In genomic region chr1:62725032-62725678, GRCm38 (mm10) we compare ENCODE assay signal across 11 mouse cellular contexts. TPM values are rescaled to one million over a fixed set of nuclear protein-coding genes. Genes with fewer than 3 reads are reported as not detected.
DNase-seq lines count a peak whose midpoint lies in the region; ATAC-seq and TF ChIP-seq lines count a peak whose summit lies in the region.
"Had no signal": no experiment of that assay in that cellular context is flagged by ENCODE, and none has a peak within 500 bp of the region (broad histone marks: within the 10 kb centered on the region; RNA-seq: fewer than 3 reads in every experiment).

No protein-coding gene starts in this region.

- WGBS in limb, embryonic 12.5 days = 78% methylated on average over 10 of the region's 10 CpGs
- WGBS in limb, embryonic 10.5 days = 86% methylated on average over 10 of the region's 10 CpGs
- 65% methylated on average over 10 of the region's 10 CpGs for WGBS in small intestine, adult 2 months

- H3K4me2 ChIP-seq in limb, embryonic 12.5 days = no peak overlapping the region

- intact Hi-C loops in gastrocnemius, adult 2 months (cut with DNase I) = no loop called here
- intact Hi-C loops in gastrocnemius, postnatal 14 days (cut with DNase I; ENCODE audit: low total_unique reads) = no loop called here
- intact Hi-C loops in left cerebral cortex, postnatal 25 days (cut with DNase I) = no loop called here

- H3K4me3 ChIP-seq in gastrocnemius, adult 2 months = peak overlapping the region; percentile 55
- no peak overlapping the region for H3K4me3 ChIP-seq in limb, embryonic 12.5 days (replicated peaks)
- no peak overlapping the region for H3K4me3 ChIP-seq in limb, embryonic 10.5 days
- H3K4me3 ChIP-seq in small intestine, adult 2 months (ENCODE audit: low read depth, low read length) = no peak overlapping the region

- H3K27ac ChIP-seq in gastrocnemius, adult 2 months = peak overlapping the region; percentile 83
- 0 out of 2 replicates have a peak overlapping the region, but pooled peaks have one; percentile 0 for H3K27ac ChIP-seq in limb, embryonic 12.5 days
- no peak overlapping the region for H3K27ac ChIP-seq in limb, embryonic 10.5 days
- peak overlapping the region; percentile 33; the same call in 1 of the 2 replicates for H3K27ac ChIP-seq in small intestine, adult 2 months (ENCODE audit: insufficient read depth, low read depth, low read length)
- H3K27ac ChIP-seq: liver, embryonic 14.5 days had no signal

- peaks cover 66% of the 10 kb centered on the region for H3K36me3 ChIP-seq in limb, embryonic 12.5 days
- H3K36me3 ChIP-seq in limb, embryonic 10.5 days = peaks cover 71% of the 10 kb centered on the region
- no peaks in the 10 kb centered on the region for H3K36me3 ChIP-seq in small intestine, adult 2 months (ENCODE audit: control insufficient read depth, insufficient read depth, low read length)

- peaks cover 24% of the 10 kb centered on the region for H3K4me1 ChIP-seq in limb, embryonic 12.5 days (replicated peaks)
- H3K4me1 ChIP-seq in limb, embryonic 10.5 days = peaks cover 53% of the 10 kb centered on the region
- H3K4me1 ChIP-seq in small intestine, adult 2 months (ENCODE audit: control insufficient read depth, insufficient read depth, insufficient read length, low read length) = peaks cover 6% of the 10 kb centered on the region; the same call in 1 of the 2 replicates

- DNase-seq in gastrocnemius, adult 2 months = peak; percentile 64
- DNase-seq in gastrocnemius, postnatal 14 days = no peak
- DNase-seq in limb, embryonic 10.5 days (ENCODE audit: low spot score) = no peak
- no peak for DNase-seq in left cerebral cortex, postnatal 25 days (ENCODE audit: low spot score in 2 of 2)

- no peaks in the 10 kb centered on the region for H3K9me3 ChIP-seq in limb, embryonic 12.5 days
- no peaks in the 10 kb centered on the region for H3K9me3 ChIP-seq in limb, embryonic 10.5 days (replicated peaks)

- TF ChIP-seq CTCF in gastrocnemius, adult 2 months (IDR thresholded peaks at IDR 0.05) = no peak
- no peak for TF ChIP-seq CTCF in small intestine, adult 2 months (IDR thresholded peaks at IDR 0.05; ENCODE audit: extremely low read depth, insufficient read length, insufficient replicate concordance, low read depth, low read length)

- TF ChIP-seq POLR2A in small intestine, adult 2 months (IDR thresholded peaks at IDR 0.05; ENCODE audit: low read depth, low read length) = no peak

- H3K27me3 ChIP-seq in limb, embryonic 12.5 days = no peaks in the 10 kb centered on the region
- H3K27me3 ChIP-seq in limb, embryonic 10.5 days (ENCODE audit: low read depth, poor library complexity, severe bottlenecking) = no peaks in the 10 kb centered on the region
- no peaks in the 10 kb centered on the region for H3K27me3 ChIP-seq in small intestine, adult 2 months (ENCODE audit: control insufficient read depth, insufficient read depth, low read length)

- no peak for ATAC-seq in limb, embryonic 12.5 days (ENCODE audit: insufficient number of reproducible peaks, insufficient read depth, low FRiP score, low TSS enrichment, low read depth)
- ATAC-seq in granulocyte monocyte progenitor cell, adult 5-6 weeks (replicated peaks; ENCODE audit: poor library complexity, severe bottlenecking) = peak; percentile 68
- ATAC-seq in activated CD4-positive, CD25-positive, alpha-beta regulatory T cell, adult 4 months = no peak
- ATAC-seq: forebrain, embryonic 16.5 days; inflammation-experienced regulatory T-cells, adult 6 months had no signal

- H3K9ac ChIP-seq in limb, embryonic 12.5 days (replicated peaks) = no peak overlapping the region
- H3K9ac ChIP-seq: liver, embryonic 14.5 days had no signal

RNA-seq across cellular contexts. Expression of gene Nrp2, which starts 22.1 kb away (rescaled TPM):
- 1 to 10 TPM; 2.9 to 6.8 TPM for total RNA-seq in gastrocnemius, adult 2 months (2021)
- total RNA-seq in gastrocnemius, postnatal 14 days (2021) = 10 to 100 TPM; 13.3 to 14.2 TPM
- polyA plus RNA-seq in limb, embryonic 12.5 days (2016; fragmentation: Nextera tagmentation; extraction: Ambion mirVana) = 70.7 and 86.2 TPM in 2 replicates
- polyA plus RNA-seq in limb, embryonic 10.5 days (2016; fragmentation: Nextera tagmentation; extraction: Ambion mirVana) = 31.7 and 54.7 TPM in 2 replicates
- total RNA-seq in granulocyte monocyte progenitor cell, adult 5-6 weeks (2014; fragmentation: Nextera tagmentation) = 2.1 and 2.5 TPM in 2 replicates
- 2.4 and 3.1 TPM in 2 replicates for total RNA-seq in granulocyte monocyte progenitor cell, adult 5-6 weeks (2017)
- 5.6 and 6.6 TPM in 2 replicates for polyA plus RNA-seq in small intestine, adult 2 months (2012; rRNA removed)
- under 1 TPM in 1 of 2 experiments, not detected in 1; 0.19 TPM for polyA plus RNA-seq in activated CD4-positive, CD25-positive, alpha-beta regulatory T cell, adult 4 months (2017; shearing (Covaris generic))
- 10 to 100 TPM; 26.1 to 36.8 TPM for total RNA-seq in left cerebral cortex, postnatal 25 days (2021)
